Mouse (Mus musculus): Measurements from ENCODE around the gene Ccdc28b.

GRCm38 (mm10) chr4:129616631-129617030 is 7.1 kb downstream of the Ccdc28b start:
- TF ChIP-seq POLR2A (IDR thresholded peaks at IDR 0.05; ENCODE audit: borderline replicate concordance, extremely low read depth, low read depth, low read length): no peak
- no peak for TF ChIP-seq CTCF (IDR thresholded peaks at IDR 0.05; ENCODE audit: insufficient read depth, low read length)

All from lung, adult 2 months (tissue).